Mouse (Mus musculus): ENCODE data around the gene Clic4. TPM values are rescaled to one million over a fixed set of nuclear protein-coding genes. Genes with fewer than 3 reads are reported as not detected.
A peak's percentile ranks its signal among the peaks of the same experiment; 100 is the strongest.

Clic4 gene
- polyA plus RNA-seq, 2 experiments = 68.0 to 88.2 TPM

DNA sequence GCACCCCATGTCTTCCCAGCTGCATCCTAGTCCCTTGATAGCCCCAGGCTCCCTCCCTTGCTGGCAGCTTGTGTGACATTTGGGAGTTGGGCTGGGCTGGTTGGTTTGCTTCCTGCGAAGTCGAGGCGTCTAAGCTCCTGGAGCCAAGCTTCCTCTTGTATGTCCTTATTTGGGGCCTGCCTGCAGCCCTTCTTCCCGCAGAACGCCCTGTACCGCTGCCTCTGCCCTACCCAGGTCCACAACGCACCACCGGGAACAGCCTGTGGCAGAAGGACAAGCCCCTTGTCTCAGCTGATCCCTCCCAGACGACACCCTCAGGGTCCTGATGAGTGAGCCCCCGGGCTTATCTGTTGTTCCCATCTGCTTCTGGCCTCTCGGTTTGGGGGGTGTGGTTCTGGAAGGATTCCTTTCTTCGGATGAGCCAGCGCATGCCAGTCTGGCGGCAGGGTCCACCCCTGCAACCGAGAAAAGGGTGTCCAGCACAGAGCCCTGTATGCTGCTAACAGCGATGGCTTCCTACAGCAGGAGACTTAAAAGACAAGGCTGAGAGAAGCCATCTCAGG lies 14.3 kb upstream of the Clic4 start:
- WGBS = 7% methylated on average over 16 of the region's 16 CpGs
- no peaks in the 10 kb centered on the region for H3K36me3 ChIP-seq (ENCODE audit: control insufficient read depth, insufficient read depth, low read length)

DNA sequence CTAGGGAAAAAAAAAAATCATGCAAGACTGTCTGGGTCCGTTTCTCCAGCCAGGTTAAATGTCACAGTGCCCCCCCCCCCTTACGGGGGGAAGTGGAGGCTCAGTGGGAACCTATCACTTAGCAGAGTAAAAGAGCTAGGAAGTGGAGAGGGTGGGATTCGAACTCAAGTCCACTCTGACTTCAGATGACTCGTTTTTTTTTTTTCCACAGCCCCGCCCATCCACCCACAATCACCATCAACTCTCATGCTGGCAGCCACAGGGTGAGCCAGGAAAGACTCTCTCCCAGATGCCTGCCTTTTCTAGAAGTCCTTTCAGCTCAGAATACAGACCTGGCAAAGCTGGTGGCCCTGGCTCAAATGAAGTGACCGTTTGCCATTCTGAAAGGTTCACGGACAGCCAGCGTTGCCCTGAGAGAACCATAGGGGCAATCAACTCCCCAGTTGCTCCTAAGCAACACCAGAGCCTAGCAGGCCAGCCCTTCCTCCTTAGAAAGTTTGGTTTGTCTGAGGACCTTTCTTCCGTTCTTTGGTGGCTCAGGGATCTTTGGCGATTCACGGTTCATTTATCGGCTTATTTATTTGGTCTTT lies 13.5 kb upstream of the Clic4 start:
- peaks cover 12% of the 10 kb centered on the region; the same call in 1 of the 2 replicates for H3K4me1 ChIP-seq (ENCODE audit: control insufficient read depth, insufficient read depth, low read length)
- TF ChIP-seq POLR2A (IDR thresholded peaks at IDR 0.05; ENCODE audit: borderline replicate concordance, extremely low read depth, insufficient read depth, insufficient read length) = no peak
- no peaks in the 10 kb centered on the region for H3K9me3 ChIP-seq (ENCODE audit: control insufficient read depth, low read length)
- WGBS = 51% methylated on average over 12 of the region's 12 CpGs
- no peak overlapping the region for H3K4me2 ChIP-seq (replicated peaks; ENCODE audit: low read depth, low read length, severe bottlenecking)
- no peak for ATAC-seq (ENCODE audit: low FRiP score, low read depth)
- no peak overlapping the region for H3K4me3 ChIP-seq (replicated peaks; ENCODE audit: low read length)
- H3K36me3 ChIP-seq (ENCODE audit: control insufficient read depth, insufficient read depth, low read length) = no peaks in the 10 kb centered on the region
- no peak for DNase-seq (ENCODE audit: low spot score)
- H3K9ac ChIP-seq (ENCODE audit: low read depth, low read length, severe bottlenecking) = no peak overlapping the region
- H3K27me3 ChIP-seq (ENCODE audit: control insufficient read depth, insufficient read depth, low read length) = no peaks in the 10 kb centered on the region
- 0 out of 2 replicates have a peak overlapping the region, but pooled peaks have one; percentile 19 for H3K27ac ChIP-seq (replicated peaks; ENCODE audit: low read depth, low read length)

More for the DNA sequence above, 14.3 kb upstream of the Clic4 start:
- no peak overlapping the region for H3K4me3 ChIP-seq (replicated peaks; ENCODE audit: low read length)
- ATAC-seq (ENCODE audit: low FRiP score, low read depth) = no peak
- DNase-seq (ENCODE audit: low spot score) = no peak
- no peak overlapping the region for H3K27ac ChIP-seq (replicated peaks; ENCODE audit: low read depth, low read length)
- H3K4me1 ChIP-seq (ENCODE audit: control insufficient read depth, insufficient read depth, low read length) = peaks cover 12% of the 10 kb centered on the region; the same call in 1 of the 2 replicates
- no peak for TF ChIP-seq POLR2A (IDR thresholded peaks at IDR 0.05; ENCODE audit: borderline replicate concordance, extremely low read depth, insufficient read depth, insufficient read length)
- 0 out of 2 replicates have a peak overlapping the region, but pooled peaks have one; percentile 12 for H3K9ac ChIP-seq (ENCODE audit: low read depth, low read length, severe bottlenecking)
- no peaks in the 10 kb centered on the region for H3K27me3 ChIP-seq (ENCODE audit: control insufficient read depth, insufficient read depth, low read length)
- H3K4me2 ChIP-seq (replicated peaks; ENCODE audit: low read depth, low read length, severe bottlenecking) = peak overlapping the region; percentile 33
- no peaks in the 10 kb centered on the region for H3K9me3 ChIP-seq (ENCODE audit: control insufficient read depth, low read length)

DNA sequence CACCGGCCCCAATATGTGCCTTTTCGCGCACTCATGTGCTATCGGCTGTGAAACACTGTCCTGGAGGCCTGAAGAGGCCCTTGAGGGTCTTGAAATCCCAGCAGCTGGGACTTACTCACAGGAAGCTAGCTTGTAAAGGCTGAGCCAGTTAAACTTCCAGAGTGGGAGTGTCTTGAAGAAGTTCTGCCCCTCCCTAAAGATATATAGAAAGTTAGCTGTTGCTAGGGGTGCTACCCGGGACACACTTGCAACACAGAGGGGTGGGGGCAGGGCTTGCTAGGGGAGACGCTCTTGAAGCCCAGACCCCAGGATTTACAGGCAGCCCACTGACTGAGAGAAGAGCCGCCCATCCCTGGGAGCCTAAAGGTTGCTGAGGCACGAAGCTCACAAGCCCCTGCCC lies 12.8 kb upstream of the Clic4 start:
- H3K27ac ChIP-seq (replicated peaks; ENCODE audit: low read depth, low read length) = no peak overlapping the region
- TF ChIP-seq POLR2A (IDR thresholded peaks at IDR 0.05; ENCODE audit: borderline replicate concordance, extremely low read depth, insufficient read depth, insufficient read length) = no peak
- H3K4me1 ChIP-seq (ENCODE audit: control insufficient read depth, insufficient read depth, low read length) = peaks cover 12% of the 10 kb centered on the region; the same call in 1 of the 2 replicates
- no peak overlapping the region for H3K9ac ChIP-seq (ENCODE audit: low read depth, low read length, severe bottlenecking)
- WGBS = 29% methylated on average over 8 of the region's 8 CpGs
- no peaks in the 10 kb centered on the region for H3K27me3 ChIP-seq (ENCODE audit: control insufficient read depth, insufficient read depth, low read length)
- H3K4me3 ChIP-seq (replicated peaks; ENCODE audit: low read length) = no peak overlapping the region
- ATAC-seq (ENCODE audit: low FRiP score, low read depth) (peak; percentile 86), DNase-seq (ENCODE audit: low spot score) (no peak)
- H3K36me3 ChIP-seq (ENCODE audit: control insufficient read depth, insufficient read depth, low read length) = no peaks in the 10 kb centered on the region
- no peaks in the 10 kb centered on the region for H3K9me3 ChIP-seq (ENCODE audit: control insufficient read depth, low read length)
- no peak overlapping the region for H3K4me2 ChIP-seq (replicated peaks; ENCODE audit: low read depth, low read length, severe bottlenecking)

DNA sequence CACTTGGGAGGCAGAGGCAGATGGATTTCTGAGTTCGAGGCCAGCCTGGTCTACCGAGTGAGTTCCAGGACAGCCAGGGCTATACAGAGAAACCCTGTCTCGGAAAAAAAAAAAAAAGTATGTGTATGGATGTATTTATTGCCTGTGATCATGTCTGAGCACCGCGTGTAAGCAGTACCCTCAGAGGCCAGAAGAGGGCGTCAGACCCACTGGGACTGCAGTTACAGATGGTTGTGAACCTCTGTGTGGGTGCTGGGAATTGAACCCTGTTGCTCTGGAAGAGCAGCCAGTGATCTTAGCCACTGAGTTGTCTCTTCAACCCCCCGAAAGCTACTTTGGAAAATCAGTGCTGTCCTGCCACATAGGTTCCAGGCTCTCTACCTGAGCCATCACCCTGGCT lies 11.3 kb upstream of the Clic4 start:
- no peak for TF ChIP-seq POLR2A (IDR thresholded peaks at IDR 0.05; ENCODE audit: borderline replicate concordance, extremely low read depth, insufficient read depth, insufficient read length)
- no peak overlapping the region for H3K4me3 ChIP-seq (replicated peaks; ENCODE audit: low read length)
- H3K4me2 ChIP-seq (replicated peaks; ENCODE audit: low read depth, low read length, severe bottlenecking) = no peak overlapping the region
- no peak for ATAC-seq (ENCODE audit: low FRiP score, low read depth)
- H3K27me3 ChIP-seq (ENCODE audit: control insufficient read depth, insufficient read depth, low read length) = no peaks in the 10 kb centered on the region
- no peaks in the 10 kb centered on the region for H3K9me3 ChIP-seq (ENCODE audit: control insufficient read depth, low read length)
- H3K9ac ChIP-seq (ENCODE audit: low read depth, low read length, severe bottlenecking) = no peak overlapping the region
- no peaks in the 10 kb centered on the region for H3K36me3 ChIP-seq (ENCODE audit: control insufficient read depth, insufficient read depth, low read length)
- DNase-seq (ENCODE audit: low spot score) = no peak
- 89% methylated on average over 7 of the region's 7 CpGs for WGBS
- H3K27ac ChIP-seq (replicated peaks; ENCODE audit: low read depth, low read length) = no peak overlapping the region
- H3K4me1 ChIP-seq (ENCODE audit: control insufficient read depth, insufficient read depth, low read length) = peaks cover 12% of the 10 kb centered on the region; the same call in 1 of the 2 replicates

DNA sequence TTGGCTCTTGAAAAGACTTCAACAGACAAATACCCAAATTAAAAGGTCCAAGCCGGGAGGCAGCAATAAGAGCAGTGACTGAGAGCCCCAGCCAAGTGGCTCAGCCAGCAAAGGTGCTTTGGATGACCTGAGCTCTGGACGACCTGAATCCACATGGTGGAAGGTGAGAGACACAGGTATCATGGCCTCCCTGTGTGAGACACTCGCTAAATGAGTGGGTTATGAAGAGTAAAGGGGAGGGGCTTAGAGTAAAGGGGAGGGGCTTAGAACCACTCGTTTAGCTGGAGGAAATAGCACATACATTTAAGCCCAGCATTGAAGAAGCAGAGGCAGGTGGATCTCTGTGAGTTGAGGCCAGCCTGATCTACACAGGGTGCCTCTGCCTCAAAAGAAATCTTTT lies 10.8 kb upstream of the Clic4 start:
- H3K9me3 ChIP-seq (ENCODE audit: control insufficient read depth, low read length) = no peaks in the 10 kb centered on the region
- no peak overlapping the region for H3K9ac ChIP-seq (ENCODE audit: low read depth, low read length, severe bottlenecking)
- H3K4me2 ChIP-seq (replicated peaks; ENCODE audit: low read depth, low read length, severe bottlenecking) = no peak overlapping the region
- 57% methylated on average over 4 of the region's 4 CpGs for WGBS
- ATAC-seq (ENCODE audit: low FRiP score, low read depth) (no peak), DNase-seq (ENCODE audit: low spot score) (no peak)
- no peaks in the 10 kb centered on the region for H3K36me3 ChIP-seq (ENCODE audit: control insufficient read depth, insufficient read depth, low read length)
- H3K4me3 ChIP-seq (replicated peaks; ENCODE audit: low read length) = no peak overlapping the region
- H3K27me3 ChIP-seq (ENCODE audit: control insufficient read depth, insufficient read depth, low read length) = no peaks in the 10 kb centered on the region
- no peak for TF ChIP-seq POLR2A (IDR thresholded peaks at IDR 0.05; ENCODE audit: borderline replicate concordance, extremely low read depth, insufficient read depth, insufficient read length)
- H3K4me1 ChIP-seq (ENCODE audit: control insufficient read depth, insufficient read depth, low read length) = peaks cover 12% of the 10 kb centered on the region; the same call in 1 of the 2 replicates
- H3K27ac ChIP-seq (replicated peaks; ENCODE audit: low read depth, low read length) = no peak overlapping the region

Measured in limb, embryonic 14.5 days (tissue).